In the genomic region with DNA sequence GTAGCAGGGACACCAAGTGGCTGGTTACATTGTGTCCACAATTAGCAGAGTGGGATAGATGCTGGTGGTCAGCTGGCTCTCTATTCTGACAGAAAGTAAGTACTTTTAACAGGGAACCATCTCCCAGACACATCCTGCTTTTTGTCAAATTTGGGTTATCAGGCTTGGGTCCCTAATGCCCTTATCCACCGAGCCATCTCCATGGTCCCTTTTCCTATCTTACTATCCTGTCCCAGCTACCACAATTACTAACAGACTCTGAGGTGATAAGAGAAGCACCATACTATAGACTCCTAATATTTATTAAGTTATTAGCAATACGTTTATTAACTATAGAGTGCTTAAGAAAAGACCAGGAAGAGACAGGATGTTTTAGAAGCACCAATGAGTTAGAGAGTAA, we compare ENCODE assay signal across 14 mouse cellular contexts.
"Had no signal": no experiment of that assay in that cellular context is flagged by ENCODE, and none has a peak within 500 bp of the region (broad histone marks: within the 10 kb centered on the region; RNA-seq: fewer than 3 reads in every experiment).

No protein-coding gene starts in this region.

- H3K4me2 ChIP-seq: kidney, embryonic 15.5 days; limb, embryonic 13.5 days; midbrain, embryonic 11.5 days; midbrain, embryonic 15.5 days; neural tube, embryonic 12.5 days; stomach, embryonic 15.5 days had no signal

- DNase-seq: kidney, adult 2 months; kidney, postnatal 14 days; left cerebral cortex, postnatal 4 days; lung, adult 18-20 months; retina, postnatal 1 day; right cerebral cortex, postnatal 4 days; thymus, adult 2 months; thymus, postnatal 25 days had no signal

- H3K27me3 ChIP-seq: kidney, embryonic 15.5 days; limb, embryonic 13.5 days; midbrain, embryonic 15.5 days; neural tube, embryonic 12.5 days; stomach, embryonic 15.5 days had no signal

- H3K9ac ChIP-seq: kidney, embryonic 15.5 days; limb, embryonic 13.5 days; midbrain, embryonic 15.5 days; neural tube, embryonic 12.5 days; stomach, embryonic 15.5 days had no signal

- H3K4me3 ChIP-seq: kidney, embryonic 15.5 days; limb, embryonic 13.5 days; midbrain, embryonic 15.5 days; neural tube, embryonic 12.5 days; stomach, embryonic 15.5 days had no signal

- H3K4me1 ChIP-seq: stomach, embryonic 15.5 days had no signal

- H3K27ac ChIP-seq: kidney, embryonic 15.5 days; limb, embryonic 13.5 days; midbrain, embryonic 15.5 days; neural tube, embryonic 12.5 days; stomach, embryonic 15.5 days had no signal

- H3K36me3 ChIP-seq: kidney, embryonic 15.5 days; limb, embryonic 13.5 days; midbrain, embryonic 15.5 days; neural tube, embryonic 12.5 days; stomach, embryonic 15.5 days had no signal

- H3K9me3 ChIP-seq: kidney, embryonic 15.5 days; limb, embryonic 13.5 days; midbrain, embryonic 15.5 days; neural tube, embryonic 12.5 days; stomach, embryonic 15.5 days had no signal

- ATAC-seq: midbrain, embryonic 15.5 days had no signal
